Mouse (Mus musculus): ENCODE measurements around the gene Zscan10. TPM values are rescaled to one million over a fixed set of nuclear protein-coding genes. Genes with fewer than 3 reads are reported as not detected.

Zscan10 gene
- polyA plus RNA-seq, 1 experiment: 0.09 TPM

GRCm38 (mm10) chr17:23644613-23645495 is 44.2 kb downstream of the Zscan10 start, which contains the start of gene Mmp25:
Gene Mmp25 (minus strand): TSS chr17:23645277.
- TF ChIP-seq MAX (IDR thresholded peaks at IDR 0.05) (no peak), USF1 (IDR thresholded peaks at IDR 0.05; ENCODE audit: low read depth) (no peak), MYOG (IDR thresholded peaks at IDR 0.05; ENCODE audit: control insufficient read depth, extremely low read depth, insufficient read length) (no peak), MYOD1 (IDR thresholded peaks at IDR 0.05; ENCODE audit: control insufficient read depth, insufficient read length, low read depth) (no peak), FOSL1 (IDR thresholded peaks at IDR 0.05; ENCODE audit: insufficient read depth, low read length, poor library complexity, severe bottlenecking) (no peak), CTCF (IDR thresholded peaks at IDR 0.05; ENCODE audit: control insufficient read depth, insufficient read depth, insufficient read length) (no peak), CEBPB (IDR thresholded peaks at IDR 0.05; ENCODE audit: low read depth) (no peak)
- no peaks in the 10 kb centered on the region for H3K36me3 ChIP-seq (ENCODE audit: control insufficient read depth, insufficient read depth)
- no peak within 1 kb of the TSS for H3K4me3 ChIP-seq (ENCODE audit: insufficient read depth, poor library complexity, severe bottlenecking)
- peaks cover 27% of the 10 kb centered on the region for H3K27me3 ChIP-seq (ENCODE audit: control insufficient read depth, insufficient read depth, insufficient read length)
- H3K79me3 ChIP-seq (ENCODE audit: low read depth): no peaks in the 10 kb centered on the region
- no peak within 1 kb of the TSS for H3ac ChIP-seq (ENCODE audit: control insufficient read depth, insufficient read length, low read depth)
- no peaks in the 10 kb centered on the region for H3K79me2 ChIP-seq (ENCODE audit: control insufficient read depth, insufficient read depth)

GRCm38 (mm10) chr17:23645894-23646293 is 45.2 kb downstream of the Zscan10 start:
- H3K79me2 ChIP-seq (ENCODE audit: control insufficient read depth, insufficient read depth): no peaks in the 10 kb centered on the region
- no peak overlapping the region for H3K4me3 ChIP-seq (ENCODE audit: insufficient read depth, poor library complexity, severe bottlenecking)
- H3ac ChIP-seq (ENCODE audit: control insufficient read depth, insufficient read length, low read depth): no peak overlapping the region
- no peaks in the 10 kb centered on the region for H3K36me3 ChIP-seq (ENCODE audit: control insufficient read depth, insufficient read depth)
- TF ChIP-seq USF1 (IDR thresholded peaks at IDR 0.05; ENCODE audit: low read depth): no peak
- no peak for TF ChIP-seq MYOG (IDR thresholded peaks at IDR 0.05; ENCODE audit: control insufficient read depth, extremely low read depth, insufficient read length)
- TF ChIP-seq MYOD1 (IDR thresholded peaks at IDR 0.05; ENCODE audit: control insufficient read depth, insufficient read length, low read depth): no peak
- TF ChIP-seq FOSL1 (IDR thresholded peaks at IDR 0.05; ENCODE audit: insufficient read depth, low read length, poor library complexity, severe bottlenecking): no peak
- TF ChIP-seq MAX (IDR thresholded peaks at IDR 0.05): no peak
- no peaks in the 10 kb centered on the region for H3K79me3 ChIP-seq (ENCODE audit: low read depth)
- H3K27me3 ChIP-seq (ENCODE audit: control insufficient read depth, insufficient read depth, insufficient read length): peaks cover 24% of the 10 kb centered on the region

GRCm38 (mm10) chr17:23651363-23651762 is 50.7 kb downstream of the Zscan10 start:
- no peak overlapping the region for H3ac ChIP-seq (ENCODE audit: control insufficient read depth, insufficient read length, low read depth)
- no peak overlapping the region for H3K4me3 ChIP-seq (ENCODE audit: insufficient read depth, poor library complexity, severe bottlenecking)
- peaks cover 11% of the 10 kb centered on the region for H3K27me3 ChIP-seq (ENCODE audit: control insufficient read depth, insufficient read depth, insufficient read length)
- TF ChIP-seq MYOD1 (IDR thresholded peaks at IDR 0.05; ENCODE audit: control insufficient read depth, insufficient read length, low read depth) (no peak), MAX (IDR thresholded peaks at IDR 0.05) (no peak), FOSL1 (IDR thresholded peaks at IDR 0.05; ENCODE audit: insufficient read depth, low read length, poor library complexity, severe bottlenecking) (no peak), MYOG (IDR thresholded peaks at IDR 0.05; ENCODE audit: control insufficient read depth, extremely low read depth, insufficient read length) (no peak), CEBPB (IDR thresholded peaks at IDR 0.05; ENCODE audit: low read depth) (peak; percentile 50), USF1 (IDR thresholded peaks at IDR 0.05; ENCODE audit: low read depth) (no peak)
- H3K36me3 ChIP-seq (ENCODE audit: control insufficient read depth, insufficient read depth): no peaks in the 10 kb centered on the region
- no peaks in the 10 kb centered on the region for H3K79me2 ChIP-seq (ENCODE audit: control insufficient read depth, insufficient read depth)
- H3K79me3 ChIP-seq (ENCODE audit: low read depth): no peaks in the 10 kb centered on the region

GRCm38 (mm10) chr17:23653324-23653723 is 52.7 kb downstream of the Zscan10 start:
- Histone ChIP-seq H3K27me3 (ENCODE audit: control insufficient read depth, insufficient read depth, insufficient read length) (no peaks in the 10 kb centered on the region), H3ac (ENCODE audit: control insufficient read depth, insufficient read length, low read depth) (no peak overlapping the region), H3K4me3 (ENCODE audit: insufficient read depth, poor library complexity, severe bottlenecking) (no peak overlapping the region), H3K79me3 (ENCODE audit: low read depth) (no peaks in the 10 kb centered on the region), H3K79me2 (ENCODE audit: control insufficient read depth, insufficient read depth) (no peaks in the 10 kb centered on the region), H3K36me3 (ENCODE audit: control insufficient read depth, insufficient read depth) (no peaks in the 10 kb centered on the region)
- TF ChIP-seq CEBPB (IDR thresholded peaks at IDR 0.05; ENCODE audit: low read depth) (no peak), MAX (IDR thresholded peaks at IDR 0.05) (no peak), MYOD1 (IDR thresholded peaks at IDR 0.05; ENCODE audit: control insufficient read depth, insufficient read length, low read depth) (no peak), CTCF (IDR thresholded peaks at IDR 0.05; ENCODE audit: control insufficient read depth, insufficient read depth, insufficient read length) (no peak), FOSL1 (IDR thresholded peaks at IDR 0.05; ENCODE audit: insufficient read depth, low read length, poor library complexity, severe bottlenecking) (no peak), MYOG (IDR thresholded peaks at IDR 0.05; ENCODE audit: control insufficient read depth, extremely low read depth, insufficient read length) (no peak), USF1 (IDR thresholded peaks at IDR 0.05; ENCODE audit: low read depth) (no peak)

GRCm38 (mm10) chr17:23654001-23654400 is 53.3 kb downstream of the Zscan10 start:
- Histone ChIP-seq H3K79me2 (ENCODE audit: control insufficient read depth, insufficient read depth) (no peaks in the 10 kb centered on the region), H3K27me3 (ENCODE audit: control insufficient read depth, insufficient read depth, insufficient read length) (no peaks in the 10 kb centered on the region), H3K4me3 (ENCODE audit: insufficient read depth, poor library complexity, severe bottlenecking) (no peak overlapping the region), H3K79me3 (ENCODE audit: low read depth) (no peaks in the 10 kb centered on the region), H3K36me3 (ENCODE audit: control insufficient read depth, insufficient read depth) (no peaks in the 10 kb centered on the region), H3ac (ENCODE audit: control insufficient read depth, insufficient read length, low read depth) (no peak overlapping the region)
- TF ChIP-seq FOSL1 (IDR thresholded peaks at IDR 0.05; ENCODE audit: insufficient read depth, low read length, poor library complexity, severe bottlenecking) (no peak), MYOD1 (IDR thresholded peaks at IDR 0.05; ENCODE audit: control insufficient read depth, insufficient read length, low read depth) (no peak), MAX (IDR thresholded peaks at IDR 0.05) (no peak), CTCF (IDR thresholded peaks at IDR 0.05; ENCODE audit: control insufficient read depth, insufficient read depth, insufficient read length) (no peak), MYOG (IDR thresholded peaks at IDR 0.05; ENCODE audit: control insufficient read depth, extremely low read depth, insufficient read length) (no peak), USF1 (IDR thresholded peaks at IDR 0.05; ENCODE audit: low read depth) (no peak), CEBPB (IDR thresholded peaks at IDR 0.05; ENCODE audit: low read depth) (no peak)

Measured in C2C12 (cell line).